Mouse (Mus musculus): ENCODE results near the gene Edem2.

Edem2 gene

GRCm38 (mm10) chr2:155689211-155689610 lies 40.1 kb downstream of the Edem2 start:
- DNase-seq (ENCODE audit: inconsistent ontology term): no peak

DNA sequence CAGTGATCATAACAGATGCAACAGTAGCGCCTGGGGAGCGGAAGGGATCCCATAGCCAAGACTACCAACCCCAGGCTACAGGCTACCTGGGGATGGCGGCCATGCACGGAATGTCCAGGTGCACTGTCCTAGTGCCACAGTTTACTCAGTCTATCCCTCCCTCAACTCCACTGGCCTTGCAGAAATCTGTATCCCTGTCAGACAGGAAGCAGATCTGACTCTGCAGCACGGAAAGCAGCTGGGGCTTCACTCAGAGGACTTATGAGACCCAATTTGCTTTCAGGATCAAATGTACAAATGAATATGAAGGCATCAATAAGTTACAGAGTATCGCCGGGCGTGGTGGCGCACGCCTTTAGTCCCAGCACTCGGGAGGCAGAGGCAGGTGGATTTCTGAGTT lies 41.5 kb downstream of the Edem2 start:
- no peak for DNase-seq (ENCODE audit: inconsistent ontology term)

DNA sequence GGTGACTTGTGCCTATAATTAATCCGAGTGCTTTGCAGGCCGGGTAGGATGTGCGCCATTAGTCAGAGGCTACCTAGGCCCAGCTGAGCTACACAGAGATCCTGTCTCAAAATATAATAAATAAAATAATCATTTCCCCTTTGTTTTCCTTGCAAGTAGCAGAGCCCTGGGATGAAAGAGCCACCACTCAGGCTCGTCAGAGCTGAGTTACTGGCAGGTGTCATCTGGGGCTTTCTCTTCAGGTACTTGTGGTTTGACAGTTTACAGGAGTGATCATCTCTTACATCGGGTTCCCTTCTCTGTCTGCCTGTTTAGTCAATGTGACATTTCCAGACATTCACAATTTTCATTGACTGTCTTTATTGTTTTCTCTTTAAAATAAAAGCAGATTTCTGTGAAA lies 42.7 kb downstream of the Edem2 start:
- no peak for DNase-seq (ENCODE audit: inconsistent ontology term)

- DNase-seq (ENCODE audit: inconsistent ontology term): no peak
These were observed 45.5 kb downstream of the Edem2 start for GRCm38 (mm10) chr2:155683821-155684220.

GRCm38 (mm10) chr2:155683137-155683536 lies 46.1 kb downstream of the Edem2 start:
- no peak for DNase-seq (ENCODE audit: inconsistent ontology term)

- DNase-seq (ENCODE audit: inconsistent ontology term): no peak
These were observed 47.4 kb downstream of the Edem2 start for GRCm38 (mm10) chr2:155681874-155682273.

DNA sequence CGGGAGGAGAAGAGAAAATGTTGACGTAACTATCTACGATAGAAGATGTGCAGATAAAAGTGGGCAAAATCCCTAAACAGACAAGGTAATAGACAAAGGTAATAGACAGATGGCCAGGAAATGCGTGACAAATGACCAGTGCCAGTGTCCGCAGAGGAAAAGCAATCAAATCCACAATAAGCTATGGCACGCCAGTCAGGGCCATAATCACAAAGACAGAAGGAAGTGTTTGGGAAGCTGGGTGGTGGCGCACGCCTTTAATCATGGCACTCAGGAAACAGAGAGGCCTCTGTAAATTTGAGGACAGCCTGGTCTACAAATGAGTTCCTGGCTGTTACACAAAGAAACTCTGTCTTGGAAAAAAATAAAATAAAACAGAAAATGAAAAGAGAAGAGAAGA lies 48.1 kb downstream of the Edem2 start:
- no peak for DNase-seq (ENCODE audit: inconsistent ontology term)

DNA sequence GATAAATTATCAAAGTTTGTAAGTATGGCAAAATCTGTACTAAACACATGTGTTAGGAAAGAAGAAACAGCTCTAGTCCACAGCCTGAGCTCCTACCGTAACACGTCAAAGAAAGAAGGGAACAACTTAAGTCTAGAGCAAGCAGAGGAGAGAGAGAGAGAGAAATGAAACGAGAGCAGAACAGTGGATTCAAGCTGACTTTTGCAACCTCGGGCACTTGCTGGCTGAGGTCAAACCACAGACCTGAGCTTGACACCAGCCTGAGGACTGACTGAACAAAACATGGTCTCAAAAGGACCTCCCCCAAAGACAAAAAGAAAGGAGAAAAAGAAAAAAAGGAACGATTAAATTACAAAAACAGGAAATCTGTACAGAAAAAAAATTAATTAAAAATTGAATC lies 48.7 kb downstream of the Edem2 start:
- no peak for DNase-seq (ENCODE audit: inconsistent ontology term)

DNA sequence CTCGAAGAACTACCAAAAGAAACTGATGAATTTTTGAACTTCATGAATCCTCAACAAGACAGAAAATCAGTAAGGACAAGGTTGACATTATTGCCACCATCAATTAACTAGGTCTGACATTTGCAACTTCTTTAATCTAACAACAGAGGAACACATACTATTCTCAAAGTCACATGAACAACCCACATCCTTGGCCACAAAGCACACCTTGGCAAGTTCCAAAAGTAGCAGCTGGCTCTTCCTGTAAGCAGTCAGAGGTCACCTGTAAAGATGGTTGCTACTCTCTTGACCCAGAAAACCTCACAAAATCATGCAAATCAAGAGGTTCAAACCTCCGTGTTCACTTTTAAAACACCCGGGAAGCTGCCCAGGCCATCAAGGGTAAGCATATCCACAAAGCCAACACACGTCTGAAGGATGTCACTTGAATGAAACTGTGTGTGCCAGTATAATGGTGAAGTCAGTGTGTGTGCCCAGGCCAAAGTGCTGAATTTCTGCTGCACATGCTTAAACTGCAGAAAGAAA lies 49.6 kb downstream of the Edem2 start:
- no peak for DNase-seq (ENCODE audit: inconsistent ontology term)

DNA sequence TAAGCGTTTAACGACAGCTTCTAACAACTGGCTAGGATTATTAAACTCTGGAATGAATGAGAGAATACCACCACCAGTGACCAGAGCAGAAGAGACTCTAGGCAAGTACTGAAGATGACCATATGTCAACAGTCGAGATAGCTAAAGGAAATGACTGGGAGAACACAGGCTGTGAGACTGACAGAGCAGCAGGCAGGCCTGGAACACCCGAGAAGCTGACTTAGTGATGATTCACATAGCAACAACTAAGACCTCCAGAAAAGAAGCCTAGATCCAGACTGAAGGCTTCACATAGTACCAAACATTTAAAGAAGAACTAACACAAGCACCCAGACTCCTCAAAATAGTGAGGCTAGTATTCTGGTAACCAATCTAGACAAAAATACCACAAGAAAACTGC lies 54.2 kb downstream of the Edem2 start:
- no peak for DNase-seq (ENCODE audit: inconsistent ontology term)

DNA sequence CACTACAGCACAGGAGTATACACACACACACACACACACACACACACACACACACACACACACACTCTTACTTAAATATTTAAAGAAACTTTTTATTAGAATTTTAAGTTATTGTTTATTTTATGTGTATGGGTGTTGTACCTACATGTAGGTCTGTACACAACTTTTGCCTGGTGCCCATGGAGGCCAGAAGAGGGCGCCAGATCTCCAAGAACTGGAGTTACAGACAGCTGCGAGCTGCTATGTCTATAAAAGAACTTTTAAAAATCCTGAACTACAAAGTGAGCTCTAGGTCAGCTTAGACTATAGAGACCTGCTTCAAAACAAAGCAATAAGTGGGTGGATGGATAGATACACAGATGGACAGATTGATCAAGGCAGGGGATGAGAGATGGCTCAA lies 55.7 kb downstream of the Edem2 start:
- peak; percentile 23 for DNase-seq (ENCODE audit: inconsistent ontology term)

- DNase-seq (ENCODE audit: inconsistent ontology term): no peak
These were observed 58.0 kb downstream of the Edem2 start for GRCm38 (mm10) chr2:155671236-155671635.

- no peak for DNase-seq (ENCODE audit: inconsistent ontology term)
These were observed 60.8 kb downstream of the Edem2 start for GRCm38 (mm10) chr2:155668461-155668860.

GRCm38 (mm10) chr2:155667881-155668280 lies 61.4 kb downstream of the Edem2 start:
- no peak for DNase-seq (ENCODE audit: inconsistent ontology term)

GRCm38 (mm10) chr2:155663910-155664460 lies 65.3 kb downstream of the Edem2 start:
- no peak for DNase-seq (ENCODE audit: inconsistent ontology term)

DNA sequence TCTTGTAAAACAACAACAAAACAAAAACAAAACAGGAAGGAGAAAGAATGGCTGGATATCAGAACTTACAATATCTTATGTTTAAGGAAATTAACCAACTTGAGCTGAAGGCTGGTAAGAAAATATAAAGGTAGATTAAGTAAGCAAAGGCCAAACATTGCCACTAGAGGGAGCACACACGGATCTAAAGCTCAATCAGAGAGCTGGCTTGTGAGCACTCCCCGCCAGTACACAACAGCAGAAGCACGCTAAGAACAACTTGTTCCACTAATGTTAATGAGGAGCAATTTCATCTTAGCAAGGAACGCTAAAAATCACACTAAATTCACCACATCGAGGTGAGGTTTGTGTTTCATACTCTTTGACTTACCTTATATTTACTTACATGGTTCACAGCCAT lies 66.2 kb downstream of the Edem2 start:
- DNase-seq (ENCODE audit: inconsistent ontology term): no peak

DNA sequence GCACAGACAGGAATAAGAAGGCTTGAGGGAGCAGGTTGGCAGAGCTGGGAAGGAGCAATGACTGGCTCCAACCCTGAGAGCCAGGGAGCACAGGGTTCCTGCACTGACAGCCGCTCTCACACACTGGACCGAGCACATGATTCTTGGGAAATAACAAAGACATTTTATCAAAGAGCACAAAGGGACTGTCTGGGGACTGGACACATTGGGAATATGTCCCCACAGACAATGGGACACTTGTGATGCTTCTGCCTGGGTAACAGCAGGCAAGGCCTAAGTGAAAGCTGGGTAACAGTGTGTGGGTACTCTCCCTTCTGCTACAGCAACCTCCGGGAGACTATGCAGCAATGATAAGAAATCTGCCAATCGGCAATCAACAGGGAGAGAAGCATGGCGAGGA lies 66.9 kb downstream of the Edem2 start:
- DNase-seq (ENCODE audit: inconsistent ontology term): no peak

- DNase-seq (ENCODE audit: inconsistent ontology term): no peak
These were observed 73.4 kb downstream of the Edem2 start for GRCm38 (mm10) chr2:155655759-155656372.

GRCm38 (mm10) chr2:155652618-155653017 lies 76.7 kb downstream of the Edem2 start:
- DNase-seq (ENCODE audit: inconsistent ontology term): no peak

All from Muller cell, postnatal 12 days (primary cell).